Mouse (Mus musculus) stomach, embryonic 16.5 days (tissue): ENCODE measurements around the gene Mdm4. TPM values are rescaled to one million over a fixed set of nuclear protein-coding genes. Genes with fewer than 3 reads are reported as not detected.
"Not testable (repeated sequence)": the region's sequence is repeated elsewhere in the genome, so short reads cannot be mapped to it uniquely, and the experiment has no call there.

Source experiments
- ATAC-seq: fragments of 200-750 bp; cut with Nextera tagmentation; 2 replicates; pipeline ENCODE4 v1.8.0; 2017; ENCODE audit warnings: moderate number of reproducible peaks, moderate TSS enrichment; ENCODE audit not compliant: insufficient read depth, low FRiP score
- H3K27ac ChIP-seq: fragments of 300-500 bp; sonication (generic); 2 replicates; pipeline ENCODE4 v1.5.1; 2014; ENCODE audit warnings: low read length
- H3K27me3 ChIP-seq: fragments of 300-500 bp; sonication (generic); 2 replicates; pipeline ENCODE4 v1.6.1; 2014; ENCODE audit warnings: low read length, control low read depth, mixed read lengths; ENCODE audit not compliant: control insufficient read depth, insufficient read depth
- H3K36me3 ChIP-seq: fragments of 300-500 bp; sonication (generic); 2 replicates; pipeline ENCODE4 v1.6.1; 2014; ENCODE audit warnings: low read length; ENCODE audit not compliant: control insufficient read depth, insufficient read depth
- H3K4me1 ChIP-seq: fragments of 300-500 bp; sonication (generic); 2 replicates; pipeline ENCODE4 v1.6.1; 2014; ENCODE audit warnings: low read length, control low read depth, mixed read lengths; ENCODE audit not compliant: control insufficient read depth, insufficient read depth
- H3K4me2 ChIP-seq: fragments of 300-500 bp; sonication (generic); 2 replicates; pipeline ENCODE4 v1.6.1; 2014; ENCODE audit warnings: low read depth, low read length, mixed read lengths
- H3K4me3 ChIP-seq: fragments of 300-500 bp; sonication (generic); replicated peaks from 2 replicates; pipeline ENCODE4 v1.5.1; 2014; ENCODE audit warnings: mild to moderate bottlenecking, low read length
- H3K9ac ChIP-seq: fragments of 300-500 bp; sonication (generic); 2 replicates; pipeline ENCODE4 v1.6.1; 2014; ENCODE audit warnings: low read length
- H3K9me3 ChIP-seq: fragments of 300-500 bp; sonication (generic); replicated peaks from 2 replicates; pipeline ENCODE4 v1.6.1; 2016; ENCODE audit warnings: low read length, control low read depth; ENCODE audit not compliant: control insufficient read depth
- WGBS: fragments of 180-500 bp; shearing (Covaris S2); extraction: QIAGEN DNeasy Blood & Tissue Kit; methylation state at CpG from one replicate; pipeline ENCODE4 v1.1.7; 2014; 5-methylcytosine and 5-hydroxymethylcytosine counted together
- polyA plus RNA-seq: library from polyadenylated mRNA; unstranded; fragments of >200 nt; fragmentation: Nextera tagmentation; extraction: Ambion mirVana; gene quantifications from 2 replicates; pipeline ENCODE4 v1.2.1, GENCODE M21; 2015

The Mdm4 gene
- polyA plus RNA-seq, 1 experiment from 2014 or later, result 33.7 TPM

- no peaks in the 10 kb centered on the region for H3K27me3 ChIP-seq
- no peaks in the 10 kb centered on the region for H3K9me3 ChIP-seq
- WGBS, result 94% methylated on average over 2 of the region's 2 CpGs
- H3K4me2 ChIP-seq, result no peak overlapping the region
- no peak overlapping the region for H3K4me3 ChIP-seq
- H3K9ac ChIP-seq, result no peak overlapping the region
- no peak for ATAC-seq
- H3K27ac ChIP-seq, result no peak overlapping the region
- H3K4me1 ChIP-seq, result peaks cover 3% of the 10 kb centered on the region; the same call in 1 of the 2 replicates
- H3K36me3 ChIP-seq, result no peaks in the 10 kb centered on the region
Measured at GRCm38 (mm10) chr1:133027126-133027525, 3.2 kb downstream of the Mdm4 start.

- Histone ChIP-seq H3K27ac (peak overlapping the region; percentile 93; the same call in 1 of the 2 replicates), H3K9ac (peak overlapping the region; percentile 99), H3K4me3 (peak overlapping the region; percentile 97), H3K4me2 (peak overlapping the region; percentile 72)
- not testable (repeated sequence) for H3K36me3 ChIP-seq, ATAC-seq, H3K9me3 ChIP-seq, H3K4me1 ChIP-seq, H3K27me3 ChIP-seq
- WGBS, result 21% methylated on average over 23 of the region's 23 CpGs
Measured at GRCm38 (mm10) chr1:133025796-133026190, 4.6 kb downstream of the Mdm4 start.

GRCm38 (mm10) chr1:133025051-133025795 lies 5.1 kb downstream of the Mdm4 start:
- peaks cover 11% of the 10 kb centered on the region for H3K4me1 ChIP-seq
- H3K36me3 ChIP-seq, result no peaks in the 10 kb centered on the region
- under 1% methylated on average over 40 of the region's 40 CpGs for WGBS
- H3K27me3 ChIP-seq, result no peaks in the 10 kb centered on the region
- peak overlapping the region; percentile 97 for H3K4me3 ChIP-seq
- peak overlapping the region; percentile 72 for H3K4me2 ChIP-seq
- peak; percentile 96 for ATAC-seq
- no peaks in the 10 kb centered on the region for H3K9me3 ChIP-seq
- H3K27ac ChIP-seq, result peak overlapping the region; percentile 93
- peak overlapping the region; percentile 99 for H3K9ac ChIP-seq

GRCm38 (mm10) chr1:133024426-133024825 lies 5.9 kb downstream of the Mdm4 start:
- no peaks in the 10 kb centered on the region for H3K36me3 ChIP-seq
- H3K27ac ChIP-seq, result peak overlapping the region; percentile 93; the same call in 1 of the 2 replicates
- peak overlapping the region; percentile 97 for H3K4me3 ChIP-seq
- no peaks in the 10 kb centered on the region for H3K9me3 ChIP-seq
- WGBS, result 28% methylated on average over 7 of the region's 7 CpGs
- peak overlapping the region; percentile 72 for H3K4me2 ChIP-seq
- ATAC-seq, result no peak
- H3K4me1 ChIP-seq, result peaks cover 12% of the 10 kb centered on the region
- peak overlapping the region; percentile 99 for H3K9ac ChIP-seq
- no peaks in the 10 kb centered on the region for H3K27me3 ChIP-seq

GRCm38 (mm10) chr1:133023723-133024122 lies 6.6 kb downstream of the Mdm4 start:
- not testable (repeated sequence) for H3K9me3 ChIP-seq, H3K9ac ChIP-seq, H3K36me3 ChIP-seq, H3K27ac ChIP-seq, ATAC-seq, H3K27me3 ChIP-seq
- H3K4me2 ChIP-seq, result peak overlapping the region; percentile 72
- peaks cover 12% of the 10 kb centered on the region for H3K4me1 ChIP-seq
- WGBS, result 90% methylated on average over 3 of the region's 3 CpGs
- H3K4me3 ChIP-seq, result peak overlapping the region; percentile 97; the same call in 1 of the 2 replicates

GRCm38 (mm10) chr1:133021971-133022370 lies 8.4 kb downstream of the Mdm4 start:
- H3K9me3 ChIP-seq, H3K4me2 ChIP-seq, ATAC-seq, H3K4me3 ChIP-seq, H3K27me3 ChIP-seq, H3K36me3 ChIP-seq, H3K27ac ChIP-seq, H3K9ac ChIP-seq: not testable (repeated sequence)
- H3K4me1 ChIP-seq, result peaks cover 12% of the 10 kb centered on the region
- WGBS, result 98% methylated on average over 2 of the region's 2 CpGs

- Histone ChIP-seq H3K27me3 (no peaks in the 10 kb centered on the region), H3K9me3 (no peaks in the 10 kb centered on the region), H3K27ac (no peak overlapping the region), H3K4me2 (no peak overlapping the region), H3K4me3 (no peak overlapping the region), H3K36me3 (peaks cover 10% of the 10 kb centered on the region), H3K9ac (no peak overlapping the region), H3K4me1 (peaks cover 12% of the 10 kb centered on the region)
- WGBS, result 94% methylated on average over 7 of the region's 7 CpGs
- no peak for ATAC-seq
Measured at GRCm38 (mm10) chr1:133021391-133021790, 9.0 kb downstream of the Mdm4 start.

- no peak for ATAC-seq
- Histone ChIP-seq H3K4me1 (peaks cover 12% of the 10 kb centered on the region), H3K27ac (peak overlapping the region; percentile 48; the same call in 1 of the 2 replicates), H3K27me3 (no peaks in the 10 kb centered on the region), H3K9ac (no peak overlapping the region), H3K36me3 (peaks cover 10% of the 10 kb centered on the region), H3K9me3 (no peaks in the 10 kb centered on the region), H3K4me2 (no peak overlapping the region), H3K4me3 (no peak overlapping the region)
- 42% methylated on average over 3 of the region's 3 CpGs for WGBS
Measured at GRCm38 (mm10) chr1:133020137-133020894, 10.0 kb downstream of the Mdm4 start.

GRCm38 (mm10) chr1:133019312-133019711 lies 11.0 kb downstream of the Mdm4 start:
- H3K9ac ChIP-seq, result no peak overlapping the region
- peaks cover 10% of the 10 kb centered on the region for H3K36me3 ChIP-seq
- no peak overlapping the region for H3K27ac ChIP-seq
- no peak for ATAC-seq
- no peaks in the 10 kb centered on the region for H3K27me3 ChIP-seq
- no peaks in the 10 kb centered on the region for H3K9me3 ChIP-seq
- H3K4me3 ChIP-seq, result no peak overlapping the region
- peaks cover 11% of the 10 kb centered on the region for H3K4me1 ChIP-seq
- no peak overlapping the region for H3K4me2 ChIP-seq
